Mouse (Mus musculus): ENCODE results near the gene Prf1. TPM values are rescaled to one million over a fixed set of nuclear protein-coding genes. Genes with fewer than 3 reads are reported as not detected.
A peak's percentile ranks its signal among the peaks of the same experiment; 100 is the strongest.

Prf1 gene
- total RNA-seq, 2 experiments from 2014 or later = not detected

- intact Hi-C loops (cut with DNase I) = no loop called here
- DNase-seq (ENCODE audit: low spot score) = no peak
Measured at GRCm38 (mm10) chr10:61284309-61284708, 13.3 kb upstream of the Prf1 start.

GRCm38 (mm10) chr10:61285271-61285670 lies 12.4 kb upstream of the Prf1 start:
- DNase-seq (ENCODE audit: low spot score) = peak; percentile 75
- intact Hi-C loops (cut with DNase I) = no loop called here

GRCm38 (mm10) chr10:61286246-61286645 lies 11.4 kb upstream of the Prf1 start:
- no peak for DNase-seq (ENCODE audit: low spot score)
- intact Hi-C loops (cut with DNase I) = no loop called here

- intact Hi-C loops (cut with DNase I) = no loop called here
- DNase-seq (ENCODE audit: low spot score) = no peak
Measured at GRCm38 (mm10) chr10:61290016-61290415, 7.6 kb upstream of the Prf1 start.

- intact Hi-C loops (cut with DNase I) = no loop called here
- DNase-seq (ENCODE audit: low spot score) = no peak
Measured at GRCm38 (mm10) chr10:61290479-61290878, 7.2 kb upstream of the Prf1 start.

GRCm38 (mm10) chr10:61294242-61294641 lies 3.4 kb upstream of the Prf1 start:
- intact Hi-C loops (cut with DNase I) = no loop called here
- no peak for DNase-seq (ENCODE audit: low spot score)

GRCm38 (mm10) chr10:61296713-61297445 lies 754 bp upstream of the Prf1 start:
- no peak for DNase-seq (ENCODE audit: low spot score)

GRCm38 (mm10) chr10:61300996-61301395 lies 3.4 kb downstream of the Prf1 start:
- intact Hi-C loops (cut with DNase I) = no loop called here
- no peak for DNase-seq (ENCODE audit: low spot score)

More at GRCm38 (mm10) chr10:61296713-61297445, 754 bp upstream of the Prf1 start:
- intact Hi-C loops (cut with DNase I) = no loop called here

- DNase-seq (ENCODE audit: low spot score) = no peak
- intact Hi-C loops (cut with DNase I) = no loop called here
Measured at GRCm38 (mm10) chr10:61304046-61304445, 6.4 kb downstream of the Prf1 start.

- intact Hi-C loops (cut with DNase I) = no loop called here
- DNase-seq (ENCODE audit: low spot score) = no peak
Measured at GRCm38 (mm10) chr10:61305928-61306590, 8.4 kb downstream of the Prf1 start.

- DNase-seq (ENCODE audit: low spot score) = no peak
- intact Hi-C loops (cut with DNase I) = no loop called here
Measured at GRCm38 (mm10) chr10:61308706-61309320, 11.2 kb downstream of the Prf1 start.

- no peak for DNase-seq (ENCODE audit: low spot score)
- intact Hi-C loops (cut with DNase I) = no loop called here
Measured at GRCm38 (mm10) chr10:61312159-61312558, 14.5 kb downstream of the Prf1 start.

- DNase-seq (ENCODE audit: low spot score) = no peak
- intact Hi-C loops (cut with DNase I) = no loop called here
Measured at GRCm38 (mm10) chr10:61312754-61313153, 15.1 kb downstream of the Prf1 start.

- DNase-seq (ENCODE audit: low spot score) = no peak
- intact Hi-C loops (cut with DNase I) = no loop called here
Measured at GRCm38 (mm10) chr10:61313750-61314149, 16.1 kb downstream of the Prf1 start.

- intact Hi-C loops (cut with DNase I) = no loop called here
- DNase-seq (ENCODE audit: low spot score) = no peak
Measured at GRCm38 (mm10) chr10:61315324-61315880, 17.8 kb downstream of the Prf1 start.

GRCm38 (mm10) chr10:61318527-61318926 lies 20.9 kb downstream of the Prf1 start:
- DNase-seq (ENCODE audit: low spot score) = no peak
- intact Hi-C loops (cut with DNase I) = no loop called here

GRCm38 (mm10) chr10:61324717-61325116 lies 27.1 kb downstream of the Prf1 start:
- intact Hi-C loops (cut with DNase I) = no loop called here
- DNase-seq (ENCODE audit: low spot score) = peak; percentile 43

- intact Hi-C loops (cut with DNase I) = no loop called here
- DNase-seq (ENCODE audit: low spot score) = no peak
Measured at GRCm38 (mm10) chr10:61325782-61326328, 28.2 kb downstream of the Prf1 start.

GRCm38 (mm10) chr10:61327545-61327944 lies 29.9 kb downstream of the Prf1 start:
- intact Hi-C loops (cut with DNase I) = no loop called here
- no peak for DNase-seq (ENCODE audit: low spot score)

- intact Hi-C loops (cut with DNase I) = no loop called here
- DNase-seq (ENCODE audit: low spot score) = no peak
Measured at GRCm38 (mm10) chr10:61328927-61329326, 31.3 kb downstream of the Prf1 start.
